In genomic region chr16:36808616-36809015, GRCm38 (mm10) we compare ENCODE assay signal across 21 mouse cellular contexts. TPM values are rescaled to one million over a fixed set of nuclear protein-coding genes. Genes with fewer than 3 reads are reported as not detected.
A peak's percentile ranks its signal among the peaks of the same experiment; 100 is the strongest.
DNase-seq lines count a peak whose midpoint lies in the region; ATAC-seq and TF ChIP-seq lines count a peak whose summit lies in the region.
"Had no signal": no experiment of that assay in that cellular context is flagged by ENCODE, and none has a peak within 500 bp of the region (broad histone marks: within the 10 kb centered on the region; RNA-seq: fewer than 3 reads in every experiment).

No protein-coding gene starts in this region.

- H3K4me2 ChIP-seq in kidney, embryonic 15.5 days = no peak overlapping the region
- no peak overlapping the region for H3K4me2 ChIP-seq in intestine, embryonic 16.5 days (ENCODE audit: low read depth, low read length)
- H3K4me2 ChIP-seq: embryonic facial prominence, embryonic 12.5 days; heart, embryonic 15.5 days; hindbrain, embryonic 13.5 days had no signal

- DNase-seq in kidney, adult 2 months = peak; percentile 81
- peak; percentile 27 for DNase-seq in kidney, postnatal 14 days
- no peak for DNase-seq in cerebellum, adult 9-10 months
- no peak for DNase-seq in adrenal gland, postnatal 36 days
- DNase-seq: adrenal gland, adult 2 months; adrenal gland, postnatal 25 days; cerebellum, adult 2 months; cerebellum, postnatal 14 days; gastrocnemius, postnatal 10 days; heart, adult 18-20 months; heart, postnatal 14 days had no signal

- ATAC-seq in kidney, embryonic 15.5 days (replicated peaks; ENCODE audit: low FRiP score) = no peak
- no peak for ATAC-seq in intestine, embryonic 16.5 days
- ATAC-seq: activated CD4-positive, CD25-positive, alpha-beta regulatory T cell, adult 4 months; forebrain, embryonic 16.5 days; Patski had no signal

- H3K4me1 ChIP-seq in kidney, adult 2 months (ENCODE audit: control insufficient read depth, insufficient read depth, low read length) = no peaks in the 10 kb centered on the region
- no peaks in the 10 kb centered on the region for H3K4me1 ChIP-seq in kidney, embryonic 15.5 days
- H3K4me1 ChIP-seq in intestine, embryonic 16.5 days (ENCODE audit: control insufficient read depth, insufficient read depth, low read length) = no peaks in the 10 kb centered on the region
- H3K4me1 ChIP-seq: embryonic facial prominence, embryonic 12.5 days; heart, embryonic 10.5 days; heart, embryonic 15.5 days; hindbrain, embryonic 13.5 days had no signal

- H3K9ac ChIP-seq in kidney, embryonic 15.5 days = no peak overlapping the region
- no peak overlapping the region for H3K9ac ChIP-seq in intestine, embryonic 16.5 days (ENCODE audit: low read depth, low read length)
- H3K9ac ChIP-seq: embryonic facial prominence, embryonic 12.5 days; heart, embryonic 15.5 days; hindbrain, embryonic 13.5 days had no signal

- no peak for TF ChIP-seq CTCF in kidney, adult 2 months (conservative IDR thresholded peaks at IDR 0.05; ENCODE audit: insufficient read depth, insufficient read length, low read depth, low read length)

- no peaks in the 10 kb centered on the region for H3K9me3 ChIP-seq in kidney, embryonic 15.5 days (replicated peaks)
- no peaks in the 10 kb centered on the region for H3K9me3 ChIP-seq in intestine, embryonic 16.5 days (ENCODE audit: control insufficient read depth, low read length)
- H3K9me3 ChIP-seq: embryonic facial prominence, embryonic 12.5 days; heart, embryonic 10.5 days; heart, embryonic 15.5 days; hindbrain, embryonic 13.5 days had no signal

- no peak overlapping the region for H3K4me3 ChIP-seq in kidney, adult 2 months (ENCODE audit: insufficient read depth, low read depth, low read length)
- no peak overlapping the region for H3K4me3 ChIP-seq in kidney, embryonic 15.5 days (replicated peaks)
- no peak overlapping the region for H3K4me3 ChIP-seq in intestine, embryonic 16.5 days (ENCODE audit: low read length)
- H3K4me3 ChIP-seq: embryonic facial prominence, embryonic 12.5 days; heart, embryonic 10.5 days; heart, embryonic 15.5 days; hindbrain, embryonic 13.5 days had no signal

- H3K27ac ChIP-seq in kidney, adult 2 months (ENCODE audit: insufficient read depth, low read depth, low read length) = peak overlapping the region; percentile 78
- peak overlapping the region; percentile 60 for H3K27ac ChIP-seq in kidney, embryonic 15.5 days
- no peak overlapping the region for H3K27ac ChIP-seq in intestine, embryonic 16.5 days (ENCODE audit: low read length)
- H3K27ac ChIP-seq: embryonic facial prominence, embryonic 12.5 days; heart, embryonic 10.5 days; heart, embryonic 15.5 days; hindbrain, embryonic 13.5 days had no signal

- no peaks in the 10 kb centered on the region for H3K36me3 ChIP-seq in kidney, adult 2 months (ENCODE audit: control insufficient read depth, insufficient read depth, low read length)
- no peaks in the 10 kb centered on the region for H3K36me3 ChIP-seq in kidney, embryonic 15.5 days
- H3K36me3 ChIP-seq in intestine, embryonic 16.5 days (ENCODE audit: control insufficient read depth, insufficient read depth, low read length) = no peaks in the 10 kb centered on the region
- H3K36me3 ChIP-seq: embryonic facial prominence, embryonic 12.5 days; heart, embryonic 10.5 days; heart, embryonic 15.5 days; hindbrain, embryonic 13.5 days had no signal

- no peak for TF ChIP-seq POLR2A in kidney, adult 2 months (IDR thresholded peaks at IDR 0.05; ENCODE audit: low read depth, low read length)

- WGBS in kidney, adult 2 months = 39% methylated on average over 3 of the region's 3 CpGs
- WGBS in kidney, embryonic 15.5 days = 81% methylated on average over 3 of the region's 3 CpGs
- 64% methylated on average over 3 of the region's 3 CpGs for WGBS in intestine, embryonic 16.5 days

- no peaks in the 10 kb centered on the region for H3K27me3 ChIP-seq in kidney, adult 2 months (replicated peaks; ENCODE audit: control insufficient read depth, insufficient read depth, low read length)
- no peaks in the 10 kb centered on the region for H3K27me3 ChIP-seq in kidney, embryonic 15.5 days
- no peaks in the 10 kb centered on the region for H3K27me3 ChIP-seq in intestine, embryonic 16.5 days (replicated peaks; ENCODE audit: control insufficient read depth, insufficient read depth, low read length)
- H3K27me3 ChIP-seq: CH12.LX; embryonic facial prominence, embryonic 12.5 days; heart, embryonic 15.5 days; hindbrain, embryonic 13.5 days had no signal

RNA-seq across cellular contexts. Expression of gene Iqcb1, which starts 19.6 kb away (rescaled TPM):
- 1.7 and 3.0 TPM in 2 replicates for polyA plus RNA-seq in kidney, adult 2 months (2012; rRNA removed)
- polyA plus RNA-seq in kidney, embryonic 15.5 days (2015; fragmentation: Nextera tagmentation; extraction: Ambion mirVana) = 33.3 and 40.9 TPM in 2 replicates
- 10 to 100 TPM; 16.9 to 19.1 TPM for total RNA-seq in adrenal gland, postnatal 36 days (2021)
- 19.1 and 20.6 TPM in 2 replicates for polyA plus RNA-seq in intestine, embryonic 16.5 days (2015; fragmentation: Nextera tagmentation; extraction: Ambion mirVana)

RNA-seq across cellular contexts. Expression of gene Slc15a2, which starts 23.9 kb away (rescaled TPM):
- 92.1 and 97.9 TPM in 2 replicates for polyA plus RNA-seq in kidney, adult 2 months (2012; rRNA removed)
- polyA plus RNA-seq in kidney, embryonic 15.5 days (2015; fragmentation: Nextera tagmentation; extraction: Ambion mirVana) = 18.0 and 18.9 TPM in 2 replicates
- 1 to 10 TPM in 1 of 2 experiments, under 1 TPM in 1; 0.96 to 2.6 TPM for total RNA-seq in adrenal gland, postnatal 36 days (2021)
- 8.5 and 12.0 TPM in 2 replicates for polyA plus RNA-seq in intestine, embryonic 16.5 days (2015; fragmentation: Nextera tagmentation; extraction: Ambion mirVana)

Comparison
In these comparisons a context has a peak if more than half of its experiments do, and no peak if none do; other contexts are left out.
1. DNase-seq: peak in kidney, adult 2 months (single experiment) and kidney, postnatal 14 days (single experiment); none in cerebellum, adult 9-10 months (single experiment) and adrenal gland, postnatal 36 days (0 of 2).